Mouse (Mus musculus) effector memory CD4-positive, alpha-beta T cell, adult 7 months (primary cell): ENCODE measurements around the gene Kcng3. TPM values are rescaled to one million over a fixed set of nuclear protein-coding genes. Genes with fewer than 3 reads are reported as not detected.

Source experiments
- polyA plus RNA-seq: library from polyadenylated mRNA; unstranded; fragments of 100-300 nt; shearing (Covaris generic); gene quantifications from one replicate; pipeline ENCODE4 v1.2.1, GENCODE M21; 2017

The Kcng3 gene
- 0.40 TPM for polyA plus RNA-seq

GRCm38 (mm10) chr17:83631783-83632652, at the start of gene Kcng3:
TSS of gene Kcng3 (minus strand) at chr17:83631895.

Other genes starting within 250 kb of the Kcng3 start
- gene Cox7a2l, start 114.6 kb downstream of the Kcng3 start, polyA plus RNA-seq = 169 TPM
- 97.6 TPM for gene Mta3, start 74.3 kb upstream of the Kcng3 start, polyA plus RNA-seq
- 6.9 TPM for gene Haao, start 216.1 kb upstream of the Kcng3 start, polyA plus RNA-seq